Mouse (Mus musculus): ENCODE measurements around the gene Dnm3.

DNA sequence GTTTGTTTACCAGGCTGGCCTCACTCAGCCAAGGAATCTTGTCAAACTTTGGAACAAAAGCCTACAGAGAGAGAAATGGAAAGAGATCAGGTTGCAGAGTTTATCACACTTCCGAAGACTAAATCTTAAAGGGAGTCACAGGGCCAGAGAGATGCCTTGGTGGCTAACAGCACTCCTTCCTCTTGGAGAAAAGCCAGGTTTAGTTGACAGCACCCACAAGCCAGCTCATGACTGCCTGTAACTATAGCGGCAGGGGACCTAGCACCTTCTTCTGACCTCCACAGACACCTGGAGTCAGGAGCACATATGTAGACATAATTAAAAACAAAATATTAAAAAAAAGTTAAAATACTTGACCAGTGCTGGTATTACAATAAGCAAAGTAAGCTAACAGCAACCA is 509.9 kb downstream of the Dnm3 start:
- TF ChIP-seq POLR2A (IDR thresholded peaks at IDR 0.05; ENCODE audit: borderline replicate concordance, extremely low read depth, insufficient read depth, insufficient read length, poor library complexity, severe bottlenecking) (no peak), CTCF (IDR thresholded peaks at IDR 0.05; ENCODE audit: borderline replicate concordance, extremely low read depth, insufficient read depth, insufficient read length) (no peak)
